Mouse (Mus musculus): ENCODE data around the gene 2010111I01Rik.
"Not testable (repeated sequence)": the region's sequence is repeated elsewhere in the genome, so short reads cannot be mapped to it uniquely, and the experiment has no call there.

The 2010111I01Rik gene

GRCm38 (mm10) chr13:62956776-62957175 is 7.9 kb upstream of the 2010111I01Rik start:
- no peak for DNase-seq

GRCm38 (mm10) chr13:62963358-62963757 is 1.3 kb upstream of the 2010111I01Rik start:
- no peak for DNase-seq

GRCm38 (mm10) chr13:62968223-62968622 is 3.5 kb downstream of the 2010111I01Rik start:
- DNase-seq: no peak

- no peak for DNase-seq
These were observed 6.0 kb downstream of the 2010111I01Rik start for GRCm38 (mm10) chr13:62970515-62971269.

GRCm38 (mm10) chr13:62972403-62972802 is 7.7 kb downstream of the 2010111I01Rik start:
- DNase-seq: no peak

- DNase-seq: no peak
These were observed 8.4 kb downstream of the 2010111I01Rik start for GRCm38 (mm10) chr13:62973111-62973510.

- DNase-seq: no peak
These were observed 13.4 kb downstream of the 2010111I01Rik start for GRCm38 (mm10) chr13:62978104-62978503.

- no peak for DNase-seq
These were observed 14.1 kb downstream of the 2010111I01Rik start for GRCm38 (mm10) chr13:62978784-62979183.

- DNase-seq: no peak
These were observed 14.5 kb downstream of the 2010111I01Rik start for GRCm38 (mm10) chr13:62979215-62979614.

- DNase-seq: no peak
These were observed 15.4 kb downstream of the 2010111I01Rik start for GRCm38 (mm10) chr13:62980131-62980530.

- no peak for DNase-seq
These were observed 19.8 kb downstream of the 2010111I01Rik start for GRCm38 (mm10) chr13:62984485-62984884.

GRCm38 (mm10) chr13:62989891-62990490 is 25.3 kb downstream of the 2010111I01Rik start:
- DNase-seq: no peak

GRCm38 (mm10) chr13:62993543-62994477 is 29.1 kb downstream of the 2010111I01Rik start:
- DNase-seq: no peak

- DNase-seq: no peak
These were observed 32.1 kb downstream of the 2010111I01Rik start for GRCm38 (mm10) chr13:62996767-62997166.

GRCm38 (mm10) chr13:63007491-63007890 is 42.8 kb downstream of the 2010111I01Rik start:
- not testable (repeated sequence) for DNase-seq

GRCm38 (mm10) chr13:63010345-63011090 is 45.8 kb downstream of the 2010111I01Rik start:
- DNase-seq: no peak

- DNase-seq: no peak
These were observed 49.7 kb downstream of the 2010111I01Rik start for GRCm38 (mm10) chr13:63014353-63014752.

GRCm38 (mm10) chr13:63015362-63015761 is 50.7 kb downstream of the 2010111I01Rik start:
- DNase-seq: no peak

GRCm38 (mm10) chr13:63016056-63016455 is 51.4 kb downstream of the 2010111I01Rik start:
- DNase-seq: no peak

- DNase-seq: no peak
These were observed 58.8 kb downstream of the 2010111I01Rik start for GRCm38 (mm10) chr13:63023243-63024217.

GRCm38 (mm10) chr13:63030023-63030422 is 65.3 kb downstream of the 2010111I01Rik start:
- no peak for DNase-seq
